Mouse (Mus musculus): Measurements from ENCODE around the gene Unc80.

Unc80 gene

GRCm38 (mm10) chr1:66467821-66468703 is at the start of gene Unc80:
Gene Unc80, plus strand, starts transcription at chr1:66468367.
- no peaks in the 10 kb centered on the region for H3K36me3 ChIP-seq (ENCODE audit: control insufficient read depth, insufficient read depth, low read length, poor library complexity, severe bottlenecking)
- DNase-seq (ENCODE audit: low read depth, low spot score), result no peak
- no peaks in the 10 kb centered on the region for H3K27me3 ChIP-seq (ENCODE audit: control insufficient read depth, insufficient read depth, low read length, poor library complexity, severe bottlenecking)

GRCm38 (mm10) chr1:66426073-66426472 is 42.1 kb upstream of the Unc80 start:
- no peaks in the 10 kb centered on the region for H3K36me3 ChIP-seq (ENCODE audit: control insufficient read depth, insufficient read depth, low read length, poor library complexity, severe bottlenecking)
- H3K27me3 ChIP-seq (ENCODE audit: control insufficient read depth, insufficient read depth, low read length, poor library complexity, severe bottlenecking), result no peaks in the 10 kb centered on the region
- DNase-seq (ENCODE audit: low read depth, low spot score), result no peak

GRCm38 (mm10) chr1:66430962-66431361 is 37.2 kb upstream of the Unc80 start:
- Histone ChIP-seq H3K36me3 (ENCODE audit: control insufficient read depth, insufficient read depth, low read length, poor library complexity, severe bottlenecking) (no peaks in the 10 kb centered on the region), H3K27me3 (ENCODE audit: control insufficient read depth, insufficient read depth, low read length, poor library complexity, severe bottlenecking) (no peaks in the 10 kb centered on the region)
- DNase-seq (ENCODE audit: low read depth, low spot score), result no peak

- no peaks in the 10 kb centered on the region for H3K27me3 ChIP-seq (ENCODE audit: control insufficient read depth, insufficient read depth, low read length, poor library complexity, severe bottlenecking)
- H3K36me3 ChIP-seq (ENCODE audit: control insufficient read depth, insufficient read depth, low read length, poor library complexity, severe bottlenecking), result no peaks in the 10 kb centered on the region
- no peak for DNase-seq (ENCODE audit: low read depth, low spot score)
Measured at GRCm38 (mm10) chr1:66431472-66431871, 36.7 kb upstream of the Unc80 start.

GRCm38 (mm10) chr1:66438069-66438468 is 30.1 kb upstream of the Unc80 start:
- H3K27me3 ChIP-seq (ENCODE audit: control insufficient read depth, insufficient read depth, low read length, poor library complexity, severe bottlenecking), result no peaks in the 10 kb centered on the region
- no peak for DNase-seq (ENCODE audit: low read depth, low spot score)
- no peaks in the 10 kb centered on the region for H3K36me3 ChIP-seq (ENCODE audit: control insufficient read depth, insufficient read depth, low read length, poor library complexity, severe bottlenecking)

GRCm38 (mm10) chr1:66442922-66443321 is 25.2 kb upstream of the Unc80 start:
- no peaks in the 10 kb centered on the region for H3K36me3 ChIP-seq (ENCODE audit: control insufficient read depth, insufficient read depth, low read length, poor library complexity, severe bottlenecking)
- DNase-seq (ENCODE audit: low read depth, low spot score), result no peak
- H3K27me3 ChIP-seq (ENCODE audit: control insufficient read depth, insufficient read depth, low read length, poor library complexity, severe bottlenecking), result no peaks in the 10 kb centered on the region

- no peak for DNase-seq (ENCODE audit: low read depth, low spot score)
- H3K36me3 ChIP-seq (ENCODE audit: control insufficient read depth, insufficient read depth, low read length, poor library complexity, severe bottlenecking), result no peaks in the 10 kb centered on the region
- no peaks in the 10 kb centered on the region for H3K27me3 ChIP-seq (ENCODE audit: control insufficient read depth, insufficient read depth, low read length, poor library complexity, severe bottlenecking)
Measured at GRCm38 (mm10) chr1:66449471-66449870, 18.7 kb upstream of the Unc80 start.

- DNase-seq (ENCODE audit: low read depth, low spot score), result no peak
- no peaks in the 10 kb centered on the region for H3K27me3 ChIP-seq (ENCODE audit: control insufficient read depth, insufficient read depth, low read length, poor library complexity, severe bottlenecking)
- no peaks in the 10 kb centered on the region for H3K36me3 ChIP-seq (ENCODE audit: control insufficient read depth, insufficient read depth, low read length, poor library complexity, severe bottlenecking)
Measured at GRCm38 (mm10) chr1:66456580-66456979, 11.6 kb upstream of the Unc80 start.

GRCm38 (mm10) chr1:66457747-66458146 is 10.4 kb upstream of the Unc80 start:
- no peak for DNase-seq (ENCODE audit: low read depth, low spot score)
- H3K27me3 ChIP-seq (ENCODE audit: control insufficient read depth, insufficient read depth, low read length, poor library complexity, severe bottlenecking), result no peaks in the 10 kb centered on the region

GRCm38 (mm10) chr1:66459394-66459793 is 8.8 kb upstream of the Unc80 start:
- no peaks in the 10 kb centered on the region for H3K36me3 ChIP-seq (ENCODE audit: control insufficient read depth, insufficient read depth, low read length, poor library complexity, severe bottlenecking)
- H3K27me3 ChIP-seq (ENCODE audit: control insufficient read depth, insufficient read depth, low read length, poor library complexity, severe bottlenecking), result no peaks in the 10 kb centered on the region
- DNase-seq (ENCODE audit: low read depth, low spot score), result no peak

More at GRCm38 (mm10) chr1:66457747-66458146, 10.4 kb upstream of the Unc80 start:
- H3K36me3 ChIP-seq (ENCODE audit: control insufficient read depth, insufficient read depth, low read length, poor library complexity, severe bottlenecking), result no peaks in the 10 kb centered on the region

GRCm38 (mm10) chr1:66460850-66461249 is 7.3 kb upstream of the Unc80 start:
- Histone ChIP-seq H3K36me3 (ENCODE audit: control insufficient read depth, insufficient read depth, low read length, poor library complexity, severe bottlenecking) (no peaks in the 10 kb centered on the region), H3K27me3 (ENCODE audit: control insufficient read depth, insufficient read depth, low read length, poor library complexity, severe bottlenecking) (no peaks in the 10 kb centered on the region)
- no peak for DNase-seq (ENCODE audit: low read depth, low spot score)

GRCm38 (mm10) chr1:66468704-66469020 is 495 bp downstream of the Unc80 start:
- DNase-seq (ENCODE audit: low read depth, low spot score), result no peak
- H3K36me3 ChIP-seq (ENCODE audit: control insufficient read depth, insufficient read depth, low read length, poor library complexity, severe bottlenecking), result no peaks in the 10 kb centered on the region

GRCm38 (mm10) chr1:66482751-66483150 is 14.6 kb downstream of the Unc80 start:
- Histone ChIP-seq H3K27me3 (ENCODE audit: control insufficient read depth, insufficient read depth, low read length, poor library complexity, severe bottlenecking) (no peaks in the 10 kb centered on the region), H3K36me3 (ENCODE audit: control insufficient read depth, insufficient read depth, low read length, poor library complexity, severe bottlenecking) (no peaks in the 10 kb centered on the region)
- DNase-seq (ENCODE audit: low read depth, low spot score), result no peak

More at GRCm38 (mm10) chr1:66468704-66469020, 495 bp downstream of the Unc80 start:
- no peaks in the 10 kb centered on the region for H3K27me3 ChIP-seq (ENCODE audit: control insufficient read depth, insufficient read depth, low read length, poor library complexity, severe bottlenecking)

- Histone ChIP-seq H3K36me3 (ENCODE audit: control insufficient read depth, insufficient read depth, low read length, poor library complexity, severe bottlenecking) (no peaks in the 10 kb centered on the region), H3K27me3 (ENCODE audit: control insufficient read depth, insufficient read depth, low read length, poor library complexity, severe bottlenecking) (no peaks in the 10 kb centered on the region)
- no peak for DNase-seq (ENCODE audit: low read depth, low spot score)
Measured at GRCm38 (mm10) chr1:66493064-66493463, 24.9 kb downstream of the Unc80 start.

- H3K27me3 ChIP-seq (ENCODE audit: control insufficient read depth, insufficient read depth, low read length, poor library complexity, severe bottlenecking), result no peaks in the 10 kb centered on the region
- no peak for DNase-seq (ENCODE audit: low read depth, low spot score)
Measured at GRCm38 (mm10) chr1:66495310-66496012, 27.3 kb downstream of the Unc80 start.

More at GRCm38 (mm10) chr1:66495310-66496012, 27.3 kb downstream of the Unc80 start:
- no peaks in the 10 kb centered on the region for H3K36me3 ChIP-seq (ENCODE audit: control insufficient read depth, insufficient read depth, low read length, poor library complexity, severe bottlenecking)

All from splenic B cell, adult 2 months (primary cell).